Mouse (Mus musculus): Measurements from ENCODE around the gene Cfap97d2. TPM values are rescaled to one million over a fixed set of nuclear protein-coding genes. Genes with fewer than 3 reads are reported as not detected.

The Cfap97d2 gene
- polyA plus RNA-seq, 1 experiment from 2014 or later: not detected

DNA sequence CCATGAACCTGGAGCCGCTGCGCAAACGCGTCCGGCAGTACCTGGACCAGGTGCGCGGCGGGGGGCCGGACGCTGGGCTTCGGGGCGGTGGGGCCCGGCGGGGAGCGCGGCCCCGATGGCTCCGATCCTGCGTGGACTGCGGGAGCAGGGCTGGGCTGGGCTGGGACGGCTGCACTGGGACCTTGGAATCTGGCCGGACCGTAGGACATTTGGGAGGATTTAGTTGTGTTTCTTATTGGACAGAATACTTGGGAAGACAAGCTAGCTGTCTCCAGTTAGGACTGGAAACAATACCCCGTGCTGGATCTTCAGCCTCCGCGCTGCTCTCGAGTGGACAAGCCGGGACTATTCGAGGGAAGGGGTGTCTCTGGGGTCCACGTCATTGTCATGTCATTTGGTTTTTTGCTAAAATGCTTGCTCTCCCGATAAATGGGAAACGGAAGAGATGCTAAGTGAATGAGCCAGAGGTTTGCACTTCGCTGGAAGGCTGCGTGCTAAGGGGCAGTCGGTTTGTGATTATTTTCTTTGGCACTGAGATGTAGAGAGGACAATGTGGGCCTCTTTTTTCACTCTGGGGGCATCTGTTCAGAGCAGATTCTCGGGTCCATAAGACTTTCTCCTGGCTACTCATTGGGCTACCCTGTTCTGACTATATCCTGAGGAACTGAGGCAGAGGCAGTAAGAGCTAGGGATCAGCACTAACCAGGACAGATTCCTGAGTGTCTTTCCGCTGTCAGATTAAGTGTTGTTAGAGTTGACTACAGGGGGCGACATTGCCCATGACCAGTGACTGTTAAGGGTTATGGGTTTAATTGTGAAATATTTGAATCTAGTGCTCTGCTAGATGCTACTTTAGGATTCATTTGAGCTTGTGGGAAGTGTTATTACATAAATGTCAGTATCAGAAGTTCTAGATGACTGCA is 52.4 kb downstream of the Cfap97d2 start:
- under 1% methylated on average over 38 of the region's 38 CpGs for WGBS
- ATAC-seq (ENCODE audit: low FRiP score, low read depth): peak; percentile 58; the same call in 1 of the 2 replicates

DNA sequence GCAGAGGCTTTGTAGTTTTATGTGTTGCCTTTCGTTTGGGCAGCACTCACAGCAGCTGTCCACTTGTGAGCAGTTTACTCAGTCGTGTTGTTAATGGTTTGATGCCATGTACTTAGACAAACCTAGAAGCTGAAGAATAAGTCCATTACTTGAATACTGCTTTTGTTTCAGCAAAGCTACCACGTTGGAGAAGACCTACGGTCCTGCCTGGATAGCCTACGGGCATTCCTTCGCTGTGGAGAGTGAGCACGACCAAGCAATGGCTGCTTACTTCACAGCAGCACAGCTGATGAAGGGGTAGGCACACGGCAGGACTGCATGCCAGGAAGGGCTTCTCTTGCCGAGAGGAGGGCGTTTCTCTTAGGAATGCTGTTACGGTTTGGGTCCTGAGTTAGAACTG is 63.5 kb downstream of the Cfap97d2 start:
- Histone ChIP-seq H3K27ac (no peak overlapping the region), H3K9me3 (no peaks in the 10 kb centered on the region), H3K4me2 (replicated peaks) (no peak overlapping the region), H3K27me3 (no peaks in the 10 kb centered on the region), H3K4me1 (no peaks in the 10 kb centered on the region), H3K36me3 (peaks cover 88% of the 10 kb centered on the region), H3K9ac (no peak overlapping the region), H3K4me3 (no peak overlapping the region)
- no peak for ATAC-seq (ENCODE audit: low FRiP score, low read depth)
- 89% methylated on average over 11 of the region's 11 CpGs for WGBS

More for the DNA sequence above, 52.4 kb downstream of the Cfap97d2 start:
- no peaks in the 10 kb centered on the region for H3K9me3 ChIP-seq
- H3K27me3 ChIP-seq: no peaks in the 10 kb centered on the region
- H3K27ac ChIP-seq: peak overlapping the region; percentile 80
- H3K4me3 ChIP-seq: peak overlapping the region; percentile 98
- peaks cover 16% of the 10 kb centered on the region for H3K4me1 ChIP-seq
- peak overlapping the region; percentile 96 for H3K9ac ChIP-seq
- peaks cover 29% of the 10 kb centered on the region for H3K36me3 ChIP-seq
- H3K4me2 ChIP-seq (replicated peaks): peak overlapping the region; percentile 87

DNA sequence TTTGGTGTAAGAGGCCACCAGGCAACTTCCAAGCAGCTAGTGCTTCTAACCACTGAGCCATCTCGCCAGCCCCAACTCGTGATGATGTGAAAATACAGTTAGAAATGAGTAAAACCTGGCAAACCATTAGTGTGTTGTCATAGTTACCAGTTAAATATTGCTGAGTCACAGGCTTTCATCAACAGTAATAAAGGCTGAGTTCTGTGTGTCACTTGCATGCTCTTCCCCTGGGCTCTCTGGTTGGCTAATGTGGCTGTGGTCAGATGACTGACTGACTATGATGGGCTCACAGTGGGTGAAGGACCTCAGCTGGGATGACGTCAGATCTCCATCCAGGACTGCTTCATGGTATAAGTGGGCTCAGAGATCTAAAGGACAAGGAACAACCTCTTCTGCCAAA is 74.8 kb downstream of the Cfap97d2 start:
- H3K9me3 ChIP-seq: no peaks in the 10 kb centered on the region
- WGBS: 85% methylated on average over 3 of the region's 3 CpGs
- H3K9ac ChIP-seq: no peak overlapping the region
- peaks cover 59% of the 10 kb centered on the region for H3K36me3 ChIP-seq
- H3K27ac ChIP-seq: no peak overlapping the region
- no peak overlapping the region for H3K4me3 ChIP-seq
- H3K27me3 ChIP-seq: no peaks in the 10 kb centered on the region
- no peak overlapping the region for H3K4me2 ChIP-seq (replicated peaks)
- peaks cover 10% of the 10 kb centered on the region; the same call in 1 of the 2 replicates for H3K4me1 ChIP-seq
- no peak for ATAC-seq (ENCODE audit: low FRiP score, low read depth)

- WGBS: under 1% methylated on average over 47 of the region's 47 CpGs
- Histone ChIP-seq H3K9ac (peak within 1 kb of the TSS; percentile 90), H3K36me3 (peaks cover 45% of the 10 kb centered on the region), H3K9me3 (no peaks in the 10 kb centered on the region), H3K27ac (peak within 1 kb of the TSS; percentile 97), H3K4me2 (replicated peaks) (peak within 1 kb of the TSS; percentile 81), H3K27me3 (no peaks in the 10 kb centered on the region), H3K4me3 (peak within 1 kb of the TSS; percentile 66), H3K4me1 (peaks cover 19% of the 10 kb centered on the region)
- ATAC-seq (ENCODE audit: low FRiP score, low read depth): peak; percentile 94
These were observed 79.6 kb downstream of the Cfap97d2 start, which contains the start of gene Upf3a for GRCm38 (mm10) chr8:13785250-13785763. TSS of gene Upf3a (plus strand) at chr8:13785615.

- Histone ChIP-seq H3K27ac (peak overlapping the region; percentile 97), H3K9me3 (no peaks in the 10 kb centered on the region), H3K4me2 (replicated peaks) (peak overlapping the region; percentile 81), H3K9ac (peak overlapping the region; percentile 90), H3K36me3 (peaks cover 43% of the 10 kb centered on the region), H3K4me1 (peaks cover 19% of the 10 kb centered on the region), H3K4me3 (peak overlapping the region; percentile 66), H3K27me3 (no peaks in the 10 kb centered on the region)
- under 1% methylated on average over 43 of the region's 47 CpGs for WGBS
- peak; percentile 95 for ATAC-seq (ENCODE audit: low FRiP score, low read depth)
These were observed 80.1 kb downstream of the Cfap97d2 start for GRCm38 (mm10) chr8:13785764-13786299.

GRCm38 (mm10) chr8:13789606-13790005 is 83.9 kb downstream of the Cfap97d2 start:
- Histone ChIP-seq H3K9me3 (no peaks in the 10 kb centered on the region), H3K4me3 (no peak overlapping the region), H3K4me2 (replicated peaks) (no peak overlapping the region), H3K36me3 (peaks cover 56% of the 10 kb centered on the region), H3K4me1 (peaks cover 14% of the 10 kb centered on the region), H3K27ac (no peak overlapping the region), H3K27me3 (no peaks in the 10 kb centered on the region), H3K9ac (no peak overlapping the region)
- no peak for ATAC-seq (ENCODE audit: low FRiP score, low read depth)
- 93% methylated on average over 8 of the region's 8 CpGs for WGBS

Other genes with a start within 250 kb of the Cfap97d2 start
- gene Gas6, start 211.4 kb upstream of the Cfap97d2 start, polyA plus RNA-seq (2015; fragmentation: Nextera tagmentation; extraction: Ambion mirVana): 19.3 and 19.9 TPM in 2 replicates
- not detected in 2 replicates for gene 1700029H14Rik, start 143.4 kb upstream of the Cfap97d2 start, polyA plus RNA-seq (2015; fragmentation: Nextera tagmentation; extraction: Ambion mirVana)
- 20.5 and 25.3 TPM in 2 replicates for gene Rasa3, start 28.3 kb upstream of the Cfap97d2 start, polyA plus RNA-seq (2015; fragmentation: Nextera tagmentation; extraction: Ambion mirVana)
- 242 and 249 TPM in 2 replicates for gene Cdc16, start 51.8 kb downstream of the Cfap97d2 start, polyA plus RNA-seq (2015; fragmentation: Nextera tagmentation; extraction: Ambion mirVana)
- 43.4 and 47.0 TPM in 2 replicates for gene Upf3a, start 79.7 kb downstream of the Cfap97d2 start, polyA plus RNA-seq (2015; fragmentation: Nextera tagmentation; extraction: Ambion mirVana)
- gene AF366264, start 132.5 kb downstream of the Cfap97d2 start, polyA plus RNA-seq (2015; fragmentation: Nextera tagmentation; extraction: Ambion mirVana): not detected in 2 replicates
- gene Champ1, start 163.8 kb downstream of the Cfap97d2 start, polyA plus RNA-seq (2015; fragmentation: Nextera tagmentation; extraction: Ambion mirVana): 36.5 and 38.1 TPM in 2 replicates
- gene Coprs, start 184.4 kb downstream of the Cfap97d2 start, polyA plus RNA-seq (2015; fragmentation: Nextera tagmentation; extraction: Ambion mirVana): 61.0 and 61.7 TPM in 2 replicates

Data from limb, embryonic 13.5 days (tissue).